Mouse (Mus musculus) CH12.LX (cell line): Measurements from ENCODE around the gene Irgm2.

Experiments
- E2F4 ChIP-seq: IDR thresholded peaks from 2 replicates; pipeline ENCODE4 v1.6.1; 2011; ENCODE audit warnings: low read depth, low read length, improper control_type of control experiment; ENCODE audit not compliant: insufficient replicate concordance
- EP300 ChIP-seq: IDR thresholded peaks from 2 replicates; pipeline ENCODE4 v1.6.1; 2011; ENCODE audit warnings: low read length, improper control_type of control experiment

DNA sequence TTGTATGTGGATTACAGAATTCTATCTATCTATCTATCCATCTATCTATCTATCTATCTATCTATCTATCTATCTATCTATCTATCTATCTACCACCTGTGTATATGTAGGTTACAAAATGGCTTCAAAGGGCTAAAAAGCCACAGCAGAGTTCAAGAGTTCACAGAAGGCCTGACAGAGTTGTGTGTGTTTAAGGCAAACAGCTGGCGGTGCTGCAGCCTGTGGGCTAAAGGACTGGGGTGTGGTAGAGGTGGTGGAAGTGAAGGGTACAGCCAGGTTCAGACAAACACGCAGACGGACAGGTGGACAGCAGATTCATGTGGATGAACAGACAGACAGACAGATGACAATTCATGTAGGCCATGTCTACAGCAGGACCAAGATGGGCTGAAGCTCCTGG is 68.9 kb downstream of the Irgm2 start:
- TF ChIP-seq EP300 (no peak), E2F4 (no peak)
